Mouse (Mus musculus) kidney, adult 10 weeks (tissue): ENCODE results near the gene Topors. TPM values are rescaled to one million over a fixed set of nuclear protein-coding genes. Genes with fewer than 3 reads are reported as not detected.

Experiments used
- polyA plus RNA-seq: library from polyadenylated mRNA; stranded (reverse); fragments of 350-450 nt; fragmentation: Illumina TruSeq; extraction: RNeasy Lipid Tissue Mini Kit (QIAGEN cat#74804); gene quantifications from one replicate; pipeline ENCODE4 v1.2.3, GENCODE M21; 2014; ENCODE audit warnings: low read depth, low replicate concordance

Topors gene
- polyA plus RNA-seq = 46.4 TPM

GRCm38 (mm10) chr4:40269430-40270032 is at the start of gene Topors, which contains the start of gene Smim27:
Gene Topors (minus strand): TSS chr4:40269850.
Gene Smim27 (plus strand): TSS chr4:40269579.

GRCm38 (mm10) chr4:40279276-40279900 is 9.7 kb upstream of the Topors start, which contains the start of gene Ndufb6:
Gene Ndufb6 (minus strand): TSS chr4:40279421.

GRCm38 (mm10) chr4:40239409-40240271 is 30.0 kb downstream of the Topors start, which contains the start of gene Ddx58:
Gene Ddx58 (minus strand): TSS chr4:40239828.

Other genes starting within 250 kb of the Topors start
- gene Aco1, start 126.8 kb downstream of the Topors start, polyA plus RNA-seq = 137 TPM
- 37.6 TPM for gene Ddx58, start 30.0 kb downstream of the Topors start, polyA plus RNA-seq
- 19.3 TPM for gene Smim27, start 271 bp downstream of the Topors start, polyA plus RNA-seq
- 483 TPM for gene Ndufb6, start 9.6 kb upstream of the Topors start, polyA plus RNA-seq
- 0.69 TPM for gene Tmem215, start 202.3 kb upstream of the Topors start, polyA plus RNA-seq